Mouse (Mus musculus) layer of hippocampus, adult 18-20 months (tissue): ENCODE measurements around the gene Tdo2. TPM values are rescaled to one million over a fixed set of nuclear protein-coding genes. Genes with fewer than 3 reads are reported as not detected.

ENCODE experiments used
- DNase-seq, 2 experiments: peaks; one replicate each; pipeline ENCODE4 v3.0.0; 2022; ENCODE audit warnings: low spot score in 2 of 2
- long read RNA-seq: library from polyadenylated mRNA; stranded (forward); transcript quantifications from one replicate; pipeline ENCODE4 v2.0.0, GENCODE M21; 2021
- total RNA-seq, 2 experiments: library from RNA; stranded (reverse); gene quantifications; 2 replicates each; pipeline ENCODE4 v1.2.3; 2021

Tdo2 gene
- total RNA-seq: 10 to 100 TPM; 10.9 to 12.6 TPM
- long read RNA-seq, partial matches to known transcripts: 0 of 5 reads
- long read RNA-seq, other reads (novel, unspliced or antisense): 0 of 5 reads

DNA sequence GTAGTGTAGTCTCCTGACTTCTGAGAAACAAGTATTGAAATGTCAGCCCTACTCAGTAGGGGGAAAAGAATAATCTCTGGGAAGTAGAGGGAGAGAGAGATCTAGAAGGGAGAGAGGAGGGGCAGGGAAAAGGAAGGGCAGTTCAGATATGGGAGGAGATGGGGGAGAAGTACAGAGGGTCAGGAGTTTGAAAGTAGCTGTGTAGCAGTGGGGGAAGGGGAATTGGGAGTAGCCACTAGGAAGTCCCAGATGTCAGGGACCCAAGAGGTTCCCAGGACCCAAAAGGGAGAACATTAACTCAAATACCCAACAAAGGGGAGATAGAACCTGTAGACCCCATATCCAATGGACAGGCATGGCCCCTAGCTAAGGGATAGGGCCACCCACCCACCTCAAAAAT is at the start of gene Tdo2:
Tdo2 (minus strand) TSS at position 101 of the 400 bp plus-strand sequence.
- no peak for DNase-seq

DNA sequence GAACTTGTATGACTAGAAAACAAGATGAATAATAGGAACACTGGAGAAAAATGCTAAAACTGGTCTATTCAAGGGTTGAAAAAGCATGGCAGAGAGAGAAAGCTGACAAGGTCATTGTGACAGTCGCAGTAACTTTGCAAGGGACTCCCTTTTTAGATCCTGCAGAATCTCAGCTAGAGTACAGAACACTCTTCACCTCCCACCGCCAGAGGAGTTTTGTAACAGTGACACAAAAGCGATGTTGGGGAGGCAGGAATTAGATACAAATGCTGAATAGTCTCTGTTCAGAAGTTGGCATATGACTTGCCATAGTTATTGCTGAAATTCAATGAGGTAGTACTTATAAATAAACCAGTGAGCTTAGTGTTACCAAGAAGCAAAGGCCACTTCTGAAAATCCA is 47.1 kb upstream of the Tdo2 start:
- DNase-seq: no peak

DNA sequence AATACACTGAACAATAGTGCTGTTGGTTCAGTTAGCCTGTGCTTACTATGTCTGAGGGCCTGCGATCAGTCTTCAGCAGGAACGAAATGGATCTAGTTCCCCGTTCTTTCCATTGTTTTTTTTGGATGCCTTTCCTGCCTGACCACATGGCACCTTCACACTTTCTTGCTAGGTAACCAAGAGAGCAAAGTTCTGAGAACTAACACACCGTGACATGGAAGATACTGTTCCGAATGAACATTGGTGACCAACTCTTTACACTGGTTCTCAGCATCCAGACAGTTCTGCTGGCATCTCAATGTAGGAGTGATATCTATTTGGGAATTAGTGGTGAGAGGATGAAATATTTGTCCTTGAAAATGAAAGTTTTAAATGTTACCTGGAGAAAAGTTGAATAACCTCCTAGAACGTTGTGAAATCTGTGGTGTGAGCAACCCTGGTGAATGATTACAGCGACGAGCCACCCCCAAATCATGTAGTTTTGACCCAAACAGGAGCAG is 46.5 kb upstream of the Tdo2 start:
- no peak for DNase-seq

DNA sequence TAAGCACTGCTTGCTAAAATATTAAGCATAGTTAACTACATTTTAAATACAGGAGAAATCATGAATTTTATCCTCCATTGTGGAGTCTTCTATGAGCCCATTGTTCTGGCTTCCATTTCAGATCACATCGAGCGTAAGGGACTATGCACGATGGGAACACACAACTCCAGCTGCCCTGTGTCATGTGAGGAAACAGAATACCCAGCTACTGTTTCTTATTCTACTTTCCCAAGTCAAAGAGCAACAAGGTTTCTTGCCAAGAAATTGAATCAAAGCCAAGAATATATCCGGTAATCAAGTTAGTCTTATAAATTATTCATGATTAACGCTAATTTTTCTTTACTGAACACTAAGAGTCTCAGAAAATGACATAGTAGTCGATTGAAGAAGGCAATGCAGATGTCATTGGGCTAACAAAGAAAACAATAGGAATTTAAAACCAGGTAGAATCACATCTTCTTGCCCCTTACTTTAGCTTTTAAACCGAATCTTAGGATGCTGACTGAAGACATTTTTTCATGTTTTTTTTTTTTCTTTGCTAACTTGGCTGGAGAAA is 38.2 kb upstream of the Tdo2 start:
- DNase-seq: no peak

DNA sequence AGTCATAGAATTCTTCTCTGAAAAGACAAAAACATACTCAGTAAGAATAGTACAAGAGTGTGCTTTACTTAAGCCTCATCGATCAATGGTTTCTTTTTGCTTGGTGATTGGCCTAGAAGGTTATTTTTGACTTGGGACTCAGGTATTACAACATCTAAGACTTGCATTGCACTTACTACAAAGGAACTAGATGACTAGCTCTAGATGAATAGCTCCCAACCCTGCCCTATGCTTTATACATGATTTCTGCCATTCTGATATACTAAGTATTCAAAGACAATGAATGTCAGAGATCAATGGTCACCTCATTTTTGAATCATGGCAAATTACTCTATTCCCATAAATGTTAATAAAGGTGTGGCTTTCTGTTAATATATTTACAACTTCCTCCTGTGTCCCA is 31.0 kb upstream of the Tdo2 start:
- DNase-seq: no peak

DNA sequence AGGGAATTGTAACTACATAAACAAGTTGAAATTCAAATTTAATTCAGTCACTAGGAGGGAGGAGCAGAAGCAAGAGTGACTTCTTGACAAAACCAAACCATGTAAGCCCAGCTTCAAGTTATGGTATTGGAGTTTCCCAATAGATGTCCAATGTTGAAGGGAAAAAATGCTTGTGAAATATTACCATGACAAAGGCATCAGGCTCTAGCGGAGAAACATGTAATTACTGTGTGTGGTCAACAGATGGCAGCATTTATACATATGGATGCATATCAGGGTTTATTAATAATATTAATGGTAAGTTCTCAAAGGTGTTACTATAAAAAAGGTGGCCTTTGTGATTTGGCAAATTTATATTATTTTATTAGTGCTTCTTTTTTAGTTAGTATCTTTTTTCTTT is 20.0 kb upstream of the Tdo2 start:
- peak in 1 of 2 experiments; percentile 80 for DNase-seq

DNA sequence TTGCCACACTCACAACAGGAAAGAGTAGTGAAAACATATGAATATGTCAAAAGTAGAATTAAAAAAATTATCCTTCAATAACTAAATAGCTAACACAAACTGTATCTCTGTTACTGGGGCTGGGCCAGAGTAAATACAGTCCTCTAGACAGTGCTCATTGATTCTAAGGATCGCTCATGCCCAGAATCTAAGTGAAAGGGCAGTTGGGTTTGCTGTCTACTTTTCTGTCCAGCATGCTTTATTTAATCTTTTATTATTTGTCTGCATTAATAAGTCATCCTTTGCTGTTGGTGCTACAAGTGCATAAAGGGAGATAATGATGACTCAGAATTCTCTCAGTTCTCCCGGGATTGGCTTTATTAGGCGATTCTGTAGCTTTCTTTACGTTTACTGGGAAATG is 19.4 kb upstream of the Tdo2 start:
- no peak for DNase-seq

DNA sequence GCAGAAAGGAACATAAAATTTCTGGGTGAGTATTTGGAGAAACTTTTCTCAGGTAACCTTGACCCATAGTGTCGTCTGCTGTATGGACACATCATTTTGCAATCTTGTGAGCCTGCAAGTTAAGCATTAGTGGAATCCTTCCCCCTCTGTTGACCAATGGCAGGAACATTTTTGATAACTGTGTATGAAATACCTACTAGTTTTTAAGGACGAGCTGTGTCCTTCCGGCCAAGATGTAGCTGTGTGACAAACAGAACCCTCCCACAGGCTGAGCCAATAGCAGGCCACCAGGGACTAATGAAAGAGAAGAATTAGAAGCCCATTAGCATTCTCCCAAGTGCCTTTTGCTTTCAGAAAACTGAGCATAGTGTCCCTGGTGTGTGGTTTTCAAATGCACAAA is 14.5 kb upstream of the Tdo2 start:
- no peak for DNase-seq

DNA sequence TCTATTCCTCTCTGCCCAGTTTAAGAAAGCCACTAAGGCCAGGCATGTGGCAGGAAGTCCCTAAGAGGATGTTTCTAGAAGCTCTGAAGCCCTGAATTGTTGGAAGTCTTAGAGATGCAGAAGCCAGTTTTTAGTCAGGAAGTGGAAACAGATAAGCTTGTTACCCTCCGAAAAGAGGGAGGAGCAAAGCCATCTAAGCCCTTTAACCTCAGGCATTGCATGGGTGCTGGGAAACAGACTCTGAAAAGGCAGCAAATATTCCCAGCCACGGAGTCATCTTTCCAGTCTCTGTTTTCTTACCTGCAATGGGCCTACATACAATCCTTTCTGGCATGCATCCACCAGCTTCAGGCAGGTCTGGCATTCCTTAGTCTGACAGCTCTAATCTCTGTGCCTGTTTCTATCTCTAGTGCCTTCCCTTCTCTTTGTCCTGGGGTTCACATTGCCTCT is 13.7 kb upstream of the Tdo2 start:
- no peak for DNase-seq

DNA sequence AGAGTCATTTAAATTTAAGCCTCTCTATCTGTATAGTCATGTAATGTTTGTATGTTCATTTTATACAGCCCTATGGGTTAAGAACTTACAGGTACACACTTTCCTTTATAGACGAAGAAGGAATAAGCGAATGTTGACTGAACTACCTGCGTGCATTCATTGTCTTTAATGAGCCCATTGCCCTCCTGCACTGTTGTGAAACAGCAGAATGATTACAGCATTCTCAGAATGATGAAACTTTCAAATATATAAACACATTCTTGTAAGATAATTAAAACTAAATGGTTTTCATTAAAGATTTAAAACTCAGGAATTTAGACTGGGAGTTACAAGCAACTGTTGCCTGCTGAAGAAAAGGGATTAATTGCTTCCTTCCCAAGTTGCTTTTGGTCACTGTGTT is 11.6 kb upstream of the Tdo2 start:
- DNase-seq: no peak

DNA sequence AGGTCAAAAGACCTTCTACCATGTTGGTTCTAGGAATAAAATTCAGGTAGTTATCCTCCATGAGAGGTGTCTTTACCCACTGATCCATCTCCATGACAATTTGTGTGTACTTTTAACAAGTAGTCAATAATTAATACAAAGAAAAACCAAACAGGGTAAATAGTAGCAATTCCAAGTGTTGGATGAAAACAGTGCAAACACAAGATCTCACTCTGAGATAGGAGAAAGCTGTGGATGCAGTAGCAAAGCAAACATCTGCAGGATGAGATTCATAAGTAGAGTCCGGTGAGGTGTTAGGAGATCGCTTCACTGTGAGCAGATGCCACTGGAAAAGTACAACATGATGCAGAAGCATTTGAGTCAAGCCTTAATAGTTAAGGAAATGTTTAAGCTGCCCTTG is 10.1 kb upstream of the Tdo2 start:
- no peak for DNase-seq

DNA sequence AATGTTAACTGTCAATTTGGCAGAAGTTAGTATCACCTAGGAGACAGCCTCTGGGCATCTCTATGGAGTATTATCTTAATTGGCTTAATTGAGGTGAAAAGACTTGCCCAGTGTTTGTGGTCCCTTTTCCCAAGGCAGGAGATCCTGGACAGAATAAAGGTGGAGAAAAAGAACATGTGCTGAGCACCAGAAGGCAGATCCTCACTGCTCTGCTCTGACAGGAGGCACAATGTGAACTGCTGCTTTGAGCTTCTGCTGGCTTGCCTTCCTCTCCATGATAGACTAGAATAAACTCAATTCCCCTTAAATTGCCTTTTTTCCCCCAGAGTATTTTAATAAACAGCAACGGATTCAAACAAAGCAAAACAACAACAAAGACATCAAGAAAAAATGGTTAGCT is 9.1 kb upstream of the Tdo2 start:
- peak in 1 of 2 experiments; percentile 61 for DNase-seq

DNA sequence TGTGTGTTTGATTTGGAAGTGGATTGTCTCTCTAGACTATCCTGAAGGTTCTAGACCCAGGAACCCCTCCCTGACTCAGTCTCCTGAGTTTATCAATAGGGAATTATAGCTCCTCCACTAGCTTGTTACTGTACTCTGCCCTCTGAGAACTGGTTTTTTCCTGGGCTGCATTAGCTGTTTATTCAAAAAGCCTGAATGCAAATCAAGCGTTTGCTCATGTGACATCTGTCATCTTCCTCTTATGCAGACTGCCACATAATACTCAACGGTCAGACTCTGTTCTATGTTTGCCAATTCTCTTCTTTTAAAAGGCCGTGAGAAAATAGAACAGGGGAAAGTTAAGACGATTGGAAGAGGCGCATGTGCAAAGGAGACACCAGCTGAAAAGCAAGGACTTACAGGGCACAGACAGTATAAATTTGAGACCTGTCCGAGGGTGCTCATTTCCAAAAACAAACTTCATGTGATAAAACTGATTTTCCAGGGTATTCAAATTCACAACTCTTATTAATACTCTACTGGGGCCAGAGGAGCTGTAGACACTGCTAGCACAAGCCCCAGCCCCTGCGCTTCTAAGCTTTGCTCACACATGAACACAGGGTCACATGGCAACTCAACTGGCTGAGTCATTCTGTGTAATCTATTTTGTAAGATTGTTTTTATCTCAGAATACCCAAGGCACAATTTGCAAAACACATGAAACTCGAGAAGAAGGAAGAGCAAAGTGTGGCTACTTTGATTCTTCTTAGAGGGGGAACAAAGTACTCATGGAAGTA is 7.3 kb upstream of the Tdo2 start:
- DNase-seq: no peak

DNA sequence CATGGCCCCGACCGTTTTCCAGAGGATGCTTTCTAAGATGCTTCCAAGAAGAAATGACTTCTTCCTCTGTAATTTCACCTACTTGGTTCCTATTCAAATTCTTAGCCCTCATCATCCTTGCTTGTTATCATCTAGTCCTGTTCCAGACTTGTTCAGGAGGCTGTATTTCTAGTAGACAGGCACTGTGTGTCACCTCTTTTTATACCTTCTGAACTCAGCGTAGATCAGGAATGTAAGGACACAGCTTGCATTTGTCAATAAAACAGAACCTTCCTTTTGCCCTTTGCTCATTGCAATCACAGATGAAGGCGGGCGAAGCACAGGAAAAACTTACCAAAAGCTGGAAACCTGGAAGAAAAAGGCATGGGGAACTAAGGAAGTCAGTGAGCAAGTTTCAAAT is 6.0 kb upstream of the Tdo2 start, which contains the start of gene Asic5:
Asic5 (plus strand) TSS at position 301 of the 400 bp plus-strand sequence.
- no peak for DNase-seq

DNA sequence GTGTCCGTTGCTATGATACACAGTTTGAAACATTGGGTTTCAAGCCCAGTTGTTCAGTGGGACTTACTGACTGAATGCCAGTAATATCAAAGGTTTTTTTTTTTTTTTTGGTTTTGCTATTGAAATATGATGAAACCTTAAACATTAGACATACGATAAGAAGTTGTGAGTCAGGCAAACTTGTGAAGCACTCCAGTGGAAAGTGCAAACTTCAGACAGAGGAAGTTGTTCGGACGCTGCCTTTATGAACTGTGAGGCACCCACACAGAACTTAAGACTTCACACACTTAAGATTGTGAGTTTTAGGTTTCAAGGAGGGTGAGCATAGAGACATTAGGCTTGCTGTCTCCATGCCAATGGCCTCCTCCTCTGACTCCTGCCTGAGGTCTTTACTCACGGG is 5.6 kb upstream of the Tdo2 start:
- no peak for DNase-seq

DNA sequence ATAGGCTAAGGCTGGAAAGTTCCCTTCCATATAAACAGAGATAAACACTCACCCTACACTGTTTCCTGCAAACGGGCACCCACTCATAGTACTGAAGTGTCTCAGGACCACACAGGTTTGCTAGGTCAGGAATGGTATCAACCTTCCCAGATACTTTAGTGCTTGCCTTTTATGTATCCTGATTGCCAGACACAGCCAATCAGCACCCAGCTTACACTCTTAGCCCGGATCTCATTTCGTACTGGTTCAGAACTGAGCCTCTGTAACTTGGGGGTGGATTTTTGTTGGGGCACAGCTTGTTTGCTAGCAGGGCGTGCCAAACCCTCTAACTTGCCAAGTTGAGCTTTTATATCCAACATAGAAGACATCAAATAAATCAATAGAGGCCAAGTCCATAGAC is 395 bp downstream of the Tdo2 start:
- peak; percentile 30 to 76 for DNase-seq

DNA sequence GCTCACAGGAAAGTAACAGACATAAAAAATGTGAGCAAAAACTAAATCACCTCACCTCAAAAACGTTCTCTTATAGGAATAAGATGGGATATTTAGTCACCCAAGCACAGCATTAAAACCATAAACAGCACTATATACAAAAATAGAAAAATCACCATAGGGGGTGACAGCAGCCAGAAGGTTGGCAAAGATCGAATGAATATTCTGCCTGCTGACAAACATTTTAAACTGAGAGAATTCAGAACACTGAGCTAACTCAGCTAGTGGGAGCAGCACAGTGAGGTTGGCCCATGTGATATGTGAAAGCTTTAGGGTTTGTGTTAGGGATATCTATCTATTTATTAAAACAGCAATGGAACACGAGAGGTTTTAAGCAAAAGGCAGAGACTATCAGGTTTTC is 11.4 kb downstream of the Tdo2 start:
- DNase-seq: peak in 1 of 2 experiments; percentile 73

DNA sequence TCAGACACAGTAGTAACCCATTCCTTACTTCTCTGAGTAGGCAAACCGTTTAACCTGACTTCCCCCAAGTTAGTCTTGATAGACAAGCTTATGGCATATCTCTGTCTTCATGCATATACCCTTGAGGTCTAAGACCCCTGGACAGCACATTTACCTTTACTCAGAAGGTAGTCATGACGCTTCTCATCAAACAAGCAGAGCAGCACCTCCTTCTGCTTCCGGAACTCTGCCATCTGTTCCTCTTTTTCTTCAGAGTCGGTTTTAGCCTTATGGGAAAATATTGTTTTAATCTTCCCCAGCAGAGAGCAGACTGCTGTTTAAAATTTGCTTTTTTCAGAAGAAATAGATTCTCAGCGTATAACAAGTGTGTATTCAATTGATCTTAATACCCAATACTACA is 12.2 kb downstream of the Tdo2 start:
- DNase-seq: peak in 1 of 2 experiments; percentile 51

DNA sequence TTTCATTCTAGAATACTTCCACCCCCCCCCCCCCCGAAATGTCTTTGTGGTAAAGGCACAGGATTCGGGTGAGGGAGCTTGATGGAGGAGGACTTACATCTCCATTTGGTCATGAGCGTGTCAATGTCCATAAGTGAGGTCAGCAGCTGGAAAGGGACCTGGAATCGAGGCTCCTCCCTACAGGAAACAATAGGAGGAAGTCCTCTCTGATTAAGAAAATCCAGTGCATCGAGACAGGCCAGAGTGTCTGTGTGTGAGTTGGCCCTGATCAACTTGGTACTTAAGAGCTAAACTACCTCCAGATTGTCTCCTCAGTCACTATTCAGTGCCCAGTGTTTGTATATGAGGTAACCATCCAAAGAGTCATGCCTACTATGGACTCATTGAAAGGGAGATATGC is 14.7 kb downstream of the Tdo2 start:
- no peak for DNase-seq

DNA sequence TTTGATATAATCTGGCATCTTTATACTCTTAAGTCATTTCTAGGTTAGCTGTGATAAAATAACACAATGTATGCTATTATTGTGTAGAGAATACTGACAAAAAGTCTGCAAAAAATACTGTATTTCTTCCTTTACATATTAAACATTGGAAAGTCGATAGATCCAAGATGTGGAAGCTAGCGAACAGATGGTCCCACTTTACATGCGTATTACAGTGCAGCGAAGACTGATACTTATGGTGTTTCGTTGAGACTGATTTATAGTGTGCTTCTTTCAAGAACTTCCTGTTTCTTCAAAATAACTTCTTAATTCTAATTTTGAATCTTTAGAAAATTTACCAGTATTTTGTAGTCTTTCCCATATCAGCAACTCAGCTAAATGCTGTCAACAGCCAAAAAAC is 18.5 kb downstream of the Tdo2 start:
- DNase-seq: no peak

DNA sequence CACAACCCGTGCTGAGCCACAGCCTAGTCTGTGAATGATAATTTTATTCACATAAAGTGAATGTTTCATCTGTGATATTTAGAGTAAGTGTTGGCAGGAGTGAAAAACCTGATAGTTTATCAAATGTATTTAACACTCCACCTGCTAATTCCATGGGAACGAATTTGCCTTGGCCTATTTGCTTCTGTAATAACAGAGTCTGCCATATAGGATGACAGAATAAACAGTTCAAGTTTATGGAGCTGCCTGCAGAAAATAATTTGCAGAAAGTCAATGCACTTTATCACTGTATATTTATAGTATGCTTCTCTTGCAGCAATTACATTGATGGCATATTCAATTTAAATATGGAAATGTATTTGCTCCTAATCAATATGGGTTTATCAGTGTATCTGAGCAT is 24.2 kb downstream of the Tdo2 start:
- DNase-seq: no peak

DNA sequence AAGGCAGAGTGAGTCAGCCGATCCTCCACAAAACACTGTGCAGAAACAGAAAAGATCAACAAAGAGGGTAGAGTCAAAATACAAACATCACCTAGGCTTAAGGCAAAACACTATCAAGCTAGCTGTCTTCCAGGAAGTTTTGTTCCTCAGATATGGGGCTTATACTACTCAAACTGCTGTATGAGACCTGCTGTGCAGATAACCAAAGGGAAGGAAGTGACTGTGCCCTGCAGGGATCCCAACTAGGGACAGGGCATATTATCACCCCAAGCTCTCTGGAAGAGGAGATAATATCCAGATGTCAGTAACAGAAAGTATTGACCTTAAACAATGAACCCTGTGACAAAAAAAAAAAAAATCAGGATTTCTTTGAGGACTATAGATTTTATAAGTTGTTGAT is 27.0 kb downstream of the Tdo2 start:
- DNase-seq: no peak
